32 mouse cellular contexts compared by ENCODE assay signal in genomic region chr19:10984551-10984950, GRCm38 (mm10). TPM values are rescaled to one million over a fixed set of nuclear protein-coding genes. Genes with fewer than 3 reads are reported as not detected.
DNase-seq lines count a peak whose midpoint lies in the region; ATAC-seq lines count a peak whose summit lies in the region.
"Had no signal": no experiment of that assay in that cellular context is flagged by ENCODE, and none has a peak within 500 bp of the region (broad histone marks: within the 10 kb centered on the region; RNA-seq: fewer than 3 reads in every experiment).

No protein-coding gene starts in this region.

- DNase-seq in kidney, postnatal 4 days, result peak; percentile 17 to 35
- DNase-seq in kidney, postnatal 25 days, result no peak
- DNase-seq in lung, postnatal 10 days, result peak; percentile 25
- no peak for DNase-seq in lung, adult 18-20 months
- peak; percentile 59 for DNase-seq in ES-CJ7 (ENCODE audit: low read depth, low spot score)
- DNase-seq in natural killer cell, adult 2 months (ENCODE audit: low spot score in 2 of 2), result no peak
- DNase-seq: adrenal gland, postnatal 25 days; B cell, adult 2 months; cerebellum, adult 2 months; forebrain, postnatal 0 days; gastrocnemius, postnatal 14 days; heart, postnatal 36 days; kidney, adult 9 months; kidney, postnatal 10 days; liver, embryonic 13.5 days; retina, postnatal 1 day; right cerebral cortex, postnatal 14 days; thymus, adult 18-20 months; thymus, postnatal 25 days had no signal

- no peak for ATAC-seq in monocyte, adult 5-6 weeks (replicated peaks; ENCODE audit: insufficient number of reproducible peaks, low FRiP score, low TSS enrichment, poor library complexity, severe bottlenecking)
- ATAC-seq: forebrain, postnatal 0 days; hindbrain, postnatal 0 days; intestine, embryonic 15.5 days; midbrain, embryonic 13.5 days; Patski had no signal

RNA-seq across cellular contexts. Expression of gene Ms4a15, which starts 8.5 kb away (rescaled TPM):
- 0.67 to 2.7 TPM in 2 of 3 replicates, not detected in the other for total RNA-seq in monocyte, adult 5-6 weeks (2017)
- total RNA-seq: adrenal gland, adult 18-20 months; adrenal gland, postnatal 25 days; gastrocnemius, postnatal 14 days; granulocyte monocyte progenitor cell, adult 5-6 weeks; heart, postnatal 36 days; hindbrain, postnatal 0 days; layer of hippocampus, adult 18-20 months; layer of hippocampus, postnatal 25 days; megakaryocyte-erythroid progenitor cell, adult 5-6 weeks; MEL had no signal

RNA-seq across cellular contexts. Expression of gene Ms4a10, which starts 10.1 kb away (rescaled TPM):
- not detected in 3 replicates for total RNA-seq in monocyte, adult 5-6 weeks (2017)
- total RNA-seq: forebrain, postnatal 0 days; gastrocnemius, postnatal 14 days; granulocyte monocyte progenitor cell, adult 5-6 weeks; heart, postnatal 36 days; hindbrain, postnatal 0 days; layer of hippocampus, adult 18-20 months; layer of hippocampus, postnatal 25 days; left cerebral cortex, adult 8-10 months; left cerebral cortex, postnatal 36 days; megakaryocyte-erythroid progenitor cell, adult 5-6 weeks; MEL had no signal

RNA-seq across cellular contexts. Expression of gene Ms4a18, which starts 33.3 kb away (rescaled TPM):
- total RNA-seq in monocyte, adult 5-6 weeks (2017), result not detected in 3 replicates
- total RNA-seq: adrenal gland, adult 18-20 months; adrenal gland, postnatal 25 days; forebrain, postnatal 0 days; gastrocnemius, postnatal 14 days; granulocyte monocyte progenitor cell, adult 5-6 weeks; heart, postnatal 36 days; hindbrain, postnatal 0 days; layer of hippocampus, adult 18-20 months; layer of hippocampus, postnatal 25 days; left cerebral cortex, adult 8-10 months; left cerebral cortex, postnatal 36 days; megakaryocyte-erythroid progenitor cell, adult 5-6 weeks; MEL had no signal

RNA-seq across cellular contexts. Expression of gene Ccdc86, which starts 35.5 kb away (rescaled TPM):
- 15.3 to 26.6 TPM (median 16.1 TPM) in 3 replicates for total RNA-seq in monocyte, adult 5-6 weeks (2017)

RNA-seq across cellular contexts. Expression of gene Ptgdr2, which starts 47.6 kb away (rescaled TPM):
- total RNA-seq in monocyte, adult 5-6 weeks (2017), result 0.75 to 1.6 TPM in 2 of 3 replicates, not detected in the other
- total RNA-seq: adrenal gland, adult 18-20 months; granulocyte monocyte progenitor cell, adult 5-6 weeks; megakaryocyte-erythroid progenitor cell, adult 5-6 weeks had no signal

Comparison
In these comparisons a context has a peak if more than half of its experiments do, and no peak if none do; other contexts are left out.
1. DNase-seq: peak in kidney, postnatal 4 days (2 of 2), lung, postnatal 10 days (single experiment) and ES-CJ7 (single experiment); none in kidney, postnatal 25 days (0 of 2), lung, adult 18-20 months (0 of 2) and natural killer cell, adult 2 months (0 of 2).